Mouse (Mus musculus) hindbrain, embryonic 15.5 days (tissue): ENCODE measurements around the gene Aqp7. TPM values are rescaled to one million over a fixed set of nuclear protein-coding genes. Genes with fewer than 3 reads are reported as not detected.

Experiments
- ATAC-seq: fragments of 200-750 bp; cut with Nextera tagmentation; 2 replicates; pipeline ENCODE4 v1.8.0; 2017; ENCODE audit warnings: low read depth, moderate number of reproducible peaks, moderate TSS enrichment; ENCODE audit not compliant: low FRiP score
- H3K27ac ChIP-seq: fragments of 300-500 bp; sonication (generic); replicated peaks from 2 replicates; pipeline ENCODE4 v1.5.1; 2015; ENCODE audit warnings: mild to moderate bottlenecking, inconsistent platforms
- H3K27me3 ChIP-seq: fragments of 300-500 bp; sonication (generic); 2 replicates; pipeline ENCODE4 v1.6.1; 2015; ENCODE audit warnings: control low read depth, inconsistent platforms
- H3K36me3 ChIP-seq: fragments of 300-500 bp; sonication (generic); 2 replicates; pipeline ENCODE4 v1.6.1; 2015; ENCODE audit warnings: control low read depth, inconsistent platforms
- H3K4me1 ChIP-seq: fragments of 300-500 bp; sonication (generic); replicated peaks from 2 replicates; pipeline ENCODE4 v1.6.1; 2015; ENCODE audit warnings: control low read depth, inconsistent platforms
- H3K4me2 ChIP-seq: fragments of 300-500 bp; sonication (generic); 2 replicates; pipeline ENCODE4 v1.6.1; 2015; ENCODE audit warnings: moderate library complexity, mild to moderate bottlenecking, inconsistent platforms
- H3K4me3 ChIP-seq: fragments of 300-500 bp; sonication (generic); 2 replicates; pipeline ENCODE4 v1.5.1; 2015; ENCODE audit warnings: mild to moderate bottlenecking, inconsistent platforms
- H3K9ac ChIP-seq: fragments of 300-500 bp; sonication (generic); 2 replicates; pipeline ENCODE4 v1.6.1; 2015; ENCODE audit warnings: inconsistent platforms
- H3K9me3 ChIP-seq: fragments of 300-500 bp; sonication (generic); 2 replicates; pipeline ENCODE4 v1.6.1; 2016; ENCODE audit warnings: control low read depth, inconsistent platforms
- WGBS: fragments of 180-500 bp; shearing (Covaris S2); methylation state at CpG from one replicate; pipeline ENCODE4 v1.1.7; 2015; 5-methylcytosine and 5-hydroxymethylcytosine counted together
- polyA plus RNA-seq: library from polyadenylated mRNA; unstranded; fragments of >200 nt; fragmentation: Nextera tagmentation; extraction: Ambion mirVana; gene quantifications from 2 replicates; pipeline ENCODE4 v1.2.1, GENCODE M21; 2015

Gene Aqp7
- polyA plus RNA-seq: not detected in 2 replicates

DNA sequence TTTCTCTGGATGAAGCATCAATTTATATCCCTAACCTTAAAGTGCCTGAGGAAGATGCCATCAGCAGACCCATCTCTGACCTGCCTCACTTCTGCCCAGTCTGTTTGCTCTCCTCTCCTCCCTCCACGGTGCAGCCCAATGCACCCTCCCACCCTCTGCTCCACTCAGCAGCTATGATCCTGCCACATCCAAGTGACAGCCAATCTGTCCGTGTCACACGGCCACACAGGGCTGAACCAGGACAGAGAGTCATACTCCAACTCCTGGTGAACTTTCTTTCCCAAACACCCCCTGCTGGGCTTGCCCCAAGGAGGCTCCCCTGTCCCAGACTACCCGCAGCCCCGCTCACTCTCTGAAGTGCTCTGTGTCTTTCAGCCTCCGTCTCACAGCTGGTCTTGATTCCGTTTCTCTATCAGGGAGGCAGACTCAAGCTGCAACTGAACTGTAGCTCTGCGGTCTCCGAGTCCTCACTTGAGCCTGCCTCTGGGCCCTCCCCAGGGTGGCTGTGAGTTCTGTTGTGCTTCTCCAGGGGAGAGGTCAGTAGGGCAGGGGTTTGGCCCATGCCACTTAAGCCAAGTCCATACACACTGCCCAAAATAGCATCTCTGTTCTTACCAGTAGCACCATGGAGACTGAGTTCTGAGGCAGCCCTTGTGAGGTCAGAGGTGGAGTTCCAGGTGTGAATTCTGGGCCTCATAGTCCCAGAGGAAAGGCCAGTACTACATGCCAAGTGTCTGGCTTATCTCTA is at the start of gene Aqp7:
Gene Aqp7 (minus strand): TSS at position 616 of the 748 bp plus-strand sequence.
- H3K27me3 ChIP-seq: no peaks in the 10 kb centered on the region
- no peak for ATAC-seq
- H3K4me3 ChIP-seq: no peak within 1 kb of the TSS
- H3K36me3 ChIP-seq: no peaks in the 10 kb centered on the region
- peaks cover 4% of the 10 kb centered on the region; the same call in 1 of the 2 replicates for H3K4me1 ChIP-seq
- H3K4me2 ChIP-seq: no peak within 1 kb of the TSS
- no peaks in the 10 kb centered on the region for H3K9me3 ChIP-seq
- WGBS: 47% methylated on average over 9 of the region's 9 CpGs
- no peak within 1 kb of the TSS for H3K27ac ChIP-seq
- H3K9ac ChIP-seq: no peak within 1 kb of the TSS

DNA sequence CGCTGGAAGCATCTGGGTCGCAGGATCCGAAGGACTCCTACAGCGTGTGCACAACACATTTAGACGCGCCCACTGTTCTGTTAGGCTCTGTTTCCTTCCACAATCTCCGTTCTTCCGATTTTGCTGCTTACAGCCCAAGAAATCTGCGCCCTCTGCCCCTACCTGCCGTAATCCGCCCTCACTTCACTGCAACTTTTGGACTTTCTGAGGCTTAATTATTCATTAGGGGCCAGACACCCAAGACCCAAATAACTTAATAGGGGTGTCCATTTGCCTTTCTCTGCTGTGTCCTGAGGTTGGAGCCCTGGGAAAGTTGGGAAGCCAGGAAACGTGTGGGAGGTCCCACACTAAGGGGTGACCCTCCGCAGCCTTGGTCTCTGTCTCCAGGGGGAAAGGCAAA is 49.4 kb upstream of the Aqp7 start:
- H3K9me3 ChIP-seq: no peaks in the 10 kb centered on the region
- H3K4me1 ChIP-seq: peaks cover 13% of the 10 kb centered on the region
- peak overlapping the region; percentile 99 for H3K4me2 ChIP-seq
- no peak overlapping the region for H3K9ac ChIP-seq
- WGBS: 52% methylated on average over 13 of the region's 13 CpGs
- peaks cover 24% of the 10 kb centered on the region for H3K27me3 ChIP-seq
- no peaks in the 10 kb centered on the region for H3K36me3 ChIP-seq
- H3K4me3 ChIP-seq: no peak overlapping the region
- no peak for ATAC-seq
- no peak overlapping the region for H3K27ac ChIP-seq

DNA sequence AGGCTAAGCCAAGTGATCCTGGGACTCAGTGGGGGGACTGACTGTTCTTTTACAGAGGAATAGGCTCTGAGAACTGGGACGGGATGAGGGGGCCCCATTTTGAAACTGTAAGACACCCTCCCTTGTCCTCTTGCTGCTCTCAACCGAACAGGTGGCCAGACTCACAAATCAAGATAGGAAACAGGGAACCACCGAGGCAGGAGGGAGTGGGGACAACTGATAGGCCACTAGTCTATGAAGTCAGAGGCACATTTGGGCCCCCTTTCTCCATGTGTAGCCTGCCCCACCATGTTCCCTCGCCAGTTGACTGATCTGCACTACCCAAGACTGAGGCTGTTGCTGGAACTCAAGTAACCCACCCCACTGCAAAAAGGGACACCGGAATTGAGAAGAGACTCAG is 48.9 kb upstream of the Aqp7 start:
- WGBS: 75% methylated on average over 5 of the region's 5 CpGs
- Histone ChIP-seq H3K9me3 (no peaks in the 10 kb centered on the region), H3K9ac (no peak overlapping the region), H3K4me2 (no peak overlapping the region), H3K27me3 (peaks cover 24% of the 10 kb centered on the region), H3K36me3 (no peaks in the 10 kb centered on the region), H3K4me3 (no peak overlapping the region), H3K4me1 (peaks cover 13% of the 10 kb centered on the region), H3K27ac (no peak overlapping the region)
- no peak for ATAC-seq

DNA sequence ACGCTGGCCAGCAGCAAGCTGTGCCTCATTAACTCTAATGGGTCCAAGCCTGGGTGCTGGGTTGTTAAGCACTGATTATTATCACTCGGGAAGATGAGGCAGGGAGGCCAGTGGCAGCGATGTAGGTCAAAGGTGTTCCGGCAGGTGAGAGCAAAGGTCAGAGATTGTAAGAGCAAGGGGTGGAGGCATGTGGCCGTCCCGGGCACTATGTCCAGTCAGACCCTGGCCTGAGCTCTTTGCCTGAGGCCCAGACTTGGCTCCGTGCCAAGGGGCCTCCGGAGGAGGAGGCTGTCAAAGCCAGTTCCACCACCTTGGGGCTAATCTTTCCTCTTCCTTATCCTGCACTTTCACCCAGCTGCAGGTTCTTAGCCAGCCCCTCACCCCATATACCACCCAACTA is 48.2 kb upstream of the Aqp7 start:
- peaks cover 13% of the 10 kb centered on the region for H3K4me1 ChIP-seq
- WGBS: 69% methylated on average over 8 of the region's 8 CpGs
- no peak overlapping the region for H3K4me3 ChIP-seq
- peaks cover 24% of the 10 kb centered on the region for H3K27me3 ChIP-seq
- no peak overlapping the region for H3K27ac ChIP-seq
- H3K9me3 ChIP-seq: no peaks in the 10 kb centered on the region
- H3K4me2 ChIP-seq: no peak overlapping the region
- H3K36me3 ChIP-seq: no peaks in the 10 kb centered on the region
- no peak overlapping the region for H3K9ac ChIP-seq
- no peak for ATAC-seq

DNA sequence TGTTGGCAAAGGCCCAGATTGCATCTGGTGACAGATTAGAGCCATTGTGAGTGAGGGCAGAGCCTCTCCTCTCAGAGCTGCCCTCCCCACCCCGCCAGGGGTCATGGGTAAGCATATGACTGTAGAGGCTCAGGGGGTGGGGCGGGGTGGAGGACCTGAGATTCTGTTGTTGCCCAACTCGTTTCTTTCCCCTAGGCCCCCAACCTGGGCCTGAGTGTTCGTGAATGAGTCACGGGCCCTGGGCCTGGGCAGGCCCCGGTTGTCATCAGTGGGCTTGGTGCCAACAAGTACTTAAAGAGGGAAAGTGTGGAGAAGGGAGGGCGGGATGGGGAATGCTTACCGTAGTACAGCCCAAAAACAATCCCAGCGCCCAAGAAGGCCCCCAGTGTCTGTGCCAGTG is 46.4 kb upstream of the Aqp7 start:
- no peak overlapping the region for H3K9ac ChIP-seq
- H3K27ac ChIP-seq: no peak overlapping the region
- no peak for ATAC-seq
- peaks cover 20% of the 10 kb centered on the region for H3K27me3 ChIP-seq
- WGBS: 64% methylated on average over 9 of the region's 9 CpGs
- peaks cover 13% of the 10 kb centered on the region for H3K4me1 ChIP-seq
- H3K9me3 ChIP-seq: no peaks in the 10 kb centered on the region
- no peak overlapping the region for H3K4me2 ChIP-seq
- no peaks in the 10 kb centered on the region for H3K36me3 ChIP-seq
- H3K4me3 ChIP-seq: no peak overlapping the region

DNA sequence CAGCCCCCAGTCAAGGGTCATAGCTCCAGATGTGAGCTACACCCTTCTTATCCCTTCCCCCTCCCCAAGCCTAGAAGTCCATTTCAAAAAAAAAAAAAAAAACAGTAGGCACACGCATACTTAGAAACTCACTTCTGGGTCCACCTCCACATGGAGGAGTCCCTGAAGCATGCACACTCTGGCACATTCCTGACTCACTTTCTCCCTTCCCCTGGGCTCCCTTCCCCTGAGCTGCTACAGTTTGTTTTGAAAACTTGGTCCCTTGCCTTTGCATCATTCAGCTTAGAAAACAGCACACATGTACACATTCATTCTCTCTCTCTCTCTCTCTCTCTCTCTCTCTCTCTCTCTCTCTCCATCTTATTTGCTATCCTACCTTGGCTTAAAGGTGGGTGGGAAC is 45.0 kb upstream of the Aqp7 start:
- H3K36me3 ChIP-seq: no peaks in the 10 kb centered on the region
- H3K4me3 ChIP-seq: no peak overlapping the region
- H3K27ac ChIP-seq: no peak overlapping the region
- no peak overlapping the region for H3K4me2 ChIP-seq
- 88% methylated on average over 1 of the region's 1 CpGs for WGBS
- H3K4me1 ChIP-seq: peaks cover 5% of the 10 kb centered on the region
- peaks cover 17% of the 10 kb centered on the region for H3K27me3 ChIP-seq
- no peak overlapping the region for H3K9ac ChIP-seq
- no peak for ATAC-seq
- no peaks in the 10 kb centered on the region for H3K9me3 ChIP-seq

DNA sequence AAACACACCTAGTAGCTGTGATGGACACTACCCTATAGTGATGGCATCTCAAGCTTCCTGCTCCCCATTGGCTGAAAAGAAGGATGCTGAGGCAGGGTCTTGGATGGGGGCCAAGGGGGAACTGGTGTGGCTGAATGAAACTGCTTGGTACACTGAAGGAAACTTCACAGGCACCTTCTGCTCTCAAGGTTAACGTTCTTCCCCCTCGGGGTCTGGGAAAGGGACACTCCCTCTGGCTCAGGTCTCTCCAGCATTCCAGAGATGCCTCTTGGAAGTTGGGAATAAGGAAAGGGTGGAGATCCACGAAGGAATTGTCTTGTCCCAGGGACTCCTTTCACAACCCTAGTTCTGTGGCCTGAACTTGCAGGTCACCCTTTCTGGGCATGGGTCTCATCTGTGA is 43.5 kb upstream of the Aqp7 start:
- 69% methylated on average over 3 of the region's 3 CpGs for WGBS
- Histone ChIP-seq H3K4me2 (no peak overlapping the region), H3K9me3 (no peaks in the 10 kb centered on the region), H3K9ac (no peak overlapping the region), H3K27me3 (peaks cover 3% of the 10 kb centered on the region; the same call in 1 of the 2 replicates), H3K36me3 (no peaks in the 10 kb centered on the region), H3K4me3 (no peak overlapping the region), H3K27ac (no peak overlapping the region), H3K4me1 (no peaks in the 10 kb centered on the region)
- no peak for ATAC-seq

DNA sequence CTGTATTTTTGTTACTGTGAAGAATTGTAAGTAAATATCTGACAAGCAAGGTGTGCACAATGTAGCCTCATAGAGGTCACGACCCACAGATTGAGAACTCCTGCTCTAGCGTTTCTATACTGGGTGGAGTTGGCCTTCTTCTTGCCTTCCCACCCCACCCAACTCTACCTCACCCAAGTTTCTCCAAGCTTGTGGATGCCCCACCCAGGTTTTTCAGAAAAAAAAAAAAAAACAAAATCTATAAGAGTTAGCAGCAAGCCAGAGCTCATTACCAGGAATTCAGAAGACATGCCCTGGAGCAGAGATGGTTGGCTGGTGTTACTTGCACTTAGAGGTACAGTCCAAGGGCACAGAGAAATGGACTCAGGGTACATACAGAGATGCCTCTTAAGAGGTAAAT is 41.8 kb upstream of the Aqp7 start:
- no peak overlapping the region for H3K27ac ChIP-seq
- H3K27me3 ChIP-seq: no peaks in the 10 kb centered on the region
- no peak for ATAC-seq
- H3K36me3 ChIP-seq: no peaks in the 10 kb centered on the region
- no peak overlapping the region for H3K4me3 ChIP-seq
- H3K9me3 ChIP-seq: no peaks in the 10 kb centered on the region
- H3K9ac ChIP-seq: no peak overlapping the region
- WGBS: 88% methylated on average over 2 of the region's 2 CpGs
- H3K4me1 ChIP-seq: no peaks in the 10 kb centered on the region
- H3K4me2 ChIP-seq: no peak overlapping the region

DNA sequence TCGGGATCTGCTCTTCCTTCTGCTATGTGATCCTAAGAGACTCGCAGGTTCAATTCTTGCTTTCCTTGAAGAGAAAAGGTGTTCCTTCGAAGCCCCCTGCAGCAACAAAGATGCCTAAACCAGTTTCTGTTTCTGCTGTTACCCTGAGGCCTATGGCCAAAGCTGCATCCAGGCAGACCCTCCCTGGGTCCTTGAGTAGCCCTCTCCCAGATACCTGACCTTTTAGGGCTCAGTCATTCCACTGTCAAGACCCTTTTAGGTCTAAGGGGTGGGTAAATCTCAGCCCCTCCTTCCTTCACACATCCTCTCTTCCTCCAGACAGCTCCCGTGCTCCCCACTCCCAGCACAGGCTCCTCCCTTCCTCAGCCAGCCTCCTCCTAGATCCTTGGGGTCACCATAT is 41.2 kb upstream of the Aqp7 start:
- 80% methylated on average over 4 of the region's 4 CpGs for WGBS

DNA sequence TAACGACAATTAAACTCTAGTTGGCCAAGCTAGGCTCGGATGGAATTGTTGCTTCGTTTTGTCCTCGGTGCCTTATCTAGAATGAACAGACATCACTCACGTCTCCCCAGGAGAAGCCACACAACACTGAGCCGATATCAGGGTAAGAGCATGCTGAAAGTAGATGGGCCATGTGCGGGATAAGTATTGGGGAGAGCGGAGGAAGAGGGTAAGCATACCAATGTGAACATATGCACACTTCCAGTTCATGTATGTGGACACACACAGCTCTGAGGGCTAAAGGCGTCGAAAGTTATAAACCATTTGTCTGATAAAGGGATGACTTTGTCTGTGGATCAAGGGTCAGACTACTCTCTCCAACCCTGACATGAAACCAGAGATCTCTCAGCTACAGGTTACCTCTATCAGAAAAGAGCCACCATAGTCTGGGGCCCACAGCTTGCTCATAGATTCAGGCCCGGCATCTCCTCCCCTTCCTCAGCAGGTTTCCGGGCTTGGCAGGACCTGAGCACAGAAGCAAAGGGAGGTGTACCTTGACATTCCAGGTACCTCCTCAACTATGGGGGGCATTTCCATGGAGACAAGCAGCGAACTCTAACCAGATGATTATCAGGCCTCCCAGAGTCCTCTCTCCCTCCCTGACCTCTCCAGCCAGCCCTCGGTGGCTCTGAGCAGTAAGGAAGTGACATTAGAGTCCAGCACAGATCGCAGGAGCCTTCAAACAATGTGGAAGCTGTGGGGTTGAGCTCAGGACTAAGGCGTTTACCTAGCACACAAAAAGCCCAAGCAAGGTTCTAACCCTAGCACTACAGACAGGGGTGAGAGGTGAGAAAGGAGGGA is 39.7 kb upstream of the Aqp7 start:
- Histone ChIP-seq H3K4me1 (no peaks in the 10 kb centered on the region), H3K27me3 (no peaks in the 10 kb centered on the region), H3K4me3 (no peak overlapping the region), H3K4me2 (no peak overlapping the region), H3K27ac (no peak overlapping the region), H3K9me3 (no peaks in the 10 kb centered on the region), H3K9ac (no peak overlapping the region), H3K36me3 (no peaks in the 10 kb centered on the region)
- ATAC-seq: no peak
- WGBS: 87% methylated on average over 16 of the region's 16 CpGs

More for the DNA sequence above, 41.2 kb upstream of the Aqp7 start:
- Histone ChIP-seq H3K4me1 (no peaks in the 10 kb centered on the region), H3K9me3 (no peaks in the 10 kb centered on the region), H3K9ac (no peak overlapping the region), H3K36me3 (no peaks in the 10 kb centered on the region), H3K27ac (no peak overlapping the region), H3K4me3 (no peak overlapping the region), H3K4me2 (no peak overlapping the region), H3K27me3 (no peaks in the 10 kb centered on the region)
- no peak for ATAC-seq

DNA sequence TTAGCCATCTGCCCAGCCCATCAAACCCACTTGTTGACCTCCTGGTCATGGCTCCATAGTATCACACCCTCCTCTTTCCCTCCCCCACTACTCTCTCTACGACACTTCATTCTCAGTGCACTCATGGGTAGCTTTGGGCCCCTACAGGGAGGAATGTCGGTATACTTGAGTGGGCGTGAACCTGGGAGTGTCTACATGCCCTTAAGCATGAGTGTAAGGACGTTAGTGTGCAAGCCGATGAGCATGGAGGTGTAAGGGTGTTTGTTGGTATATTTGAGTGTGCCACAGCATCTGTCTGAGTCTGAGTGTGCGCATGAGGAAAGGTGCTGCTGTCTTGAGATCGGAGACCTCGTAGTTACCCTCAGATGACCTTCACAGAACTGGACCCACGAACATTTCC is 39.0 kb upstream of the Aqp7 start:
- Histone ChIP-seq H3K4me1 (no peaks in the 10 kb centered on the region), H3K36me3 (no peaks in the 10 kb centered on the region), H3K4me3 (no peak overlapping the region), H3K9ac (no peak overlapping the region), H3K9me3 (no peaks in the 10 kb centered on the region), H3K27me3 (no peaks in the 10 kb centered on the region), H3K4me2 (no peak overlapping the region), H3K27ac (no peak overlapping the region)
- WGBS: 79% methylated on average over 9 of the region's 9 CpGs
- ATAC-seq: no peak

DNA sequence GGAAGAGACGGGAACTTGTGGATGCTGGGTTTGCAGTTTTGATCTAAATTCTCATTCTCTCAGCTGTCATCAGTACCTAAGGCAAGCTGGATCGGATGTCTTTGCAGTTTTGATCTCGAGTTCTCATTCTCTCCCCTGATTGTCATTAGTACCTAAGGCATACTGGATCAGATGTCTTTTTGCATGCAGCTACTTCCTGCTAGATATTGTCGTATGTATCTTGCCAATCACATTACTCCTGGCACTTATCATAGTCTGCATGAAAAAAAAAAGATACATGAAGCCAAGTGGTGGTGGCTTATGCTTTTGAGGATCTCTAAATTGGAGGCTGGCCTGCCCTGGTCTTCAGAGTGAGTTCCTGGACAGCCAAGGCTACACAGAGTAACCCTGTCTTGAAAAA is 36.9 kb upstream of the Aqp7 start:
- Histone ChIP-seq H3K9ac (no peak overlapping the region), H3K4me1 (no peaks in the 10 kb centered on the region), H3K4me3 (no peak overlapping the region), H3K36me3 (no peaks in the 10 kb centered on the region), H3K9me3 (no peaks in the 10 kb centered on the region), H3K4me2 (no peak overlapping the region), H3K27me3 (no peaks in the 10 kb centered on the region), H3K27ac (no peak overlapping the region)
- no peak for ATAC-seq
- 89% methylated on average over 4 of the region's 4 CpGs for WGBS
